Mouse (Mus musculus): Measurements from ENCODE around the gene Rad23b. TPM values are rescaled to one million over a fixed set of nuclear protein-coding genes. Genes with fewer than 3 reads are reported as not detected.

Gene Rad23b
- total and polyA plus RNA-seq, 3 experiments, result 200 to 270 TPM; not detected in 1

DNA sequence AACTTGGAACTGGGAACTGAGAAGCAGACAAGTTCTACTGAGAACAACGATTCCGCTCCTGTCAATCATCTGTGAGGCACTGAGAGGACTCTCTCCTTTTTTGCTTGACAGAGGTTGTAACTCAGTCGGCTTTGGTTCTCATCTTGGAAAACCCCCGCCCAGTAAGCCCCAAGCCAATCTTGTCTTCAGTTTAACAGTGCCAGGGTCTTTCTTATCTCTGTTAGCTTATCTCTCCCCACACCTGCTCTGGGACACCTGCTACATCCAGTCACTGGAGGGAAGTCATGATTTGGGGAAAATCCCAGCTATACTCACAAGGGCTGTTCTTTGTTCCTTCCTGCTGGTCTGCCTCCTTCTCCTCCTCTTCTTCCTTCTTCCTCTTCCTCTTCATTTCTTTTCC, 76.4 kb downstream of the Rad23b start:
- no peak overlapping the region for H3K4me3 ChIP-seq (ENCODE audit: control insufficient read depth in 1 of 2, insufficient read depth in 1 of 2, low read depth in 2 of 2, low read length in 2 of 2)
- no peak overlapping the region for H3K9ac ChIP-seq (ENCODE audit: control insufficient read depth, low read depth, low read length, poor library complexity, severe bottlenecking)
- no peaks in the 10 kb centered on the region for H3K9me3 ChIP-seq (replicated peaks; ENCODE audit: insufficient read depth, low read length)
- H3K27me3 ChIP-seq (ENCODE audit: control insufficient read depth in 1 of 2, insufficient read depth in 2 of 2, low read length in 2 of 2), result no peaks in the 10 kb centered on the region
- no peak for TF ChIP-seq POLR2AphosphoS2 (IDR thresholded peaks at IDR 0.05; ENCODE audit: low read length)
- TF ChIP-seq NRF1 (IDR thresholded peaks at IDR 0.05; ENCODE audit: insufficient read depth, low read depth, low read length, poor library complexity, severe bottlenecking), result no peak
- TF ChIP-seq UBTF (IDR thresholded peaks at IDR 0.05; ENCODE audit: borderline replicate concordance, insufficient read depth, low read depth, low read length), result no peak
- no peak for TF ChIP-seq CHD1 (IDR thresholded peaks at IDR 0.05; ENCODE audit: low read depth, low read length)
- no peak for TF ChIP-seq JUND (IDR thresholded peaks at IDR 0.05; ENCODE audit: low read depth, low read length)
- TF ChIP-seq SMC3 (IDR thresholded peaks at IDR 0.05; ENCODE audit: low read depth, low read length), result no peak
- no peak for TF ChIP-seq MYC (IDR thresholded peaks at IDR 0.05; ENCODE audit: low read depth, low read length)
- no peak for TF ChIP-seq E2F4 (IDR thresholded peaks at IDR 0.05; ENCODE audit: borderline replicate concordance, low read depth, low read length)
- TF ChIP-seq USF2 (IDR thresholded peaks at IDR 0.05; ENCODE audit: borderline replicate concordance in 1 of 2, insufficient read depth in 1 of 2, low read depth in 1 of 2, low read length in 2 of 2), result no peak
- TF ChIP-seq USF1 (IDR thresholded peaks at IDR 0.05; ENCODE audit: low read depth, low read length), result no peak
- no peak for TF ChIP-seq MAX (IDR thresholded peaks at IDR 0.05; ENCODE audit: low read length)
- TF ChIP-seq ELF1 (IDR thresholded peaks at IDR 0.05; ENCODE audit: low read depth, low read length), result no peak
- no peak for TF ChIP-seq ZC3H11A (IDR thresholded peaks at IDR 0.05; ENCODE audit: low read depth, low read length)
- no peak for TF ChIP-seq RCOR1 (IDR thresholded peaks at IDR 0.05; ENCODE audit: low read depth, low read length)
- TF ChIP-seq HCFC1 (IDR thresholded peaks at IDR 0.05; ENCODE audit: low read depth, low read length), result no peak
- H3K4me1 ChIP-seq (ENCODE audit: control insufficient read depth in 1 of 2, insufficient read depth in 2 of 2, low read length in 2 of 2), result no peaks in the 10 kb centered on the region
- H3K79me2 ChIP-seq (ENCODE audit: control insufficient read depth, insufficient read depth, low read length, poor library complexity), result no peaks in the 10 kb centered on the region
- no peak for DNase-seq (ENCODE audit: low read depth, low spot score)
- H3K27ac ChIP-seq (ENCODE audit: control insufficient read depth, low read depth, low read length), result no peak overlapping the region
- no peaks in the 10 kb centered on the region for H3K36me3 ChIP-seq (ENCODE audit: control insufficient read depth in 1 of 2, insufficient read depth in 2 of 2, low read length in 2 of 2)

Other genes with a start within 250 kb of the Rad23b start
- not detected in 2 replicates for gene Klf4, start 182.4 kb downstream of the Rad23b start, total RNA-seq (2012; rRNA removed)
- not detected for gene Klf4, start 182.4 kb downstream of the Rad23b start, polyA plus RNA-seq (2012; ENCODE audit: insufficient read depth in 1 of 2, insufficient read length in 2 of 2, low read depth in 1 of 2, low replicate concordance in 2 of 2, missing spikeins in 1 of 2)

All from MEL (cell line).